Mouse (Mus musculus): Measurements from ENCODE around the gene Cdc25a.

Cdc25a gene

DNA sequence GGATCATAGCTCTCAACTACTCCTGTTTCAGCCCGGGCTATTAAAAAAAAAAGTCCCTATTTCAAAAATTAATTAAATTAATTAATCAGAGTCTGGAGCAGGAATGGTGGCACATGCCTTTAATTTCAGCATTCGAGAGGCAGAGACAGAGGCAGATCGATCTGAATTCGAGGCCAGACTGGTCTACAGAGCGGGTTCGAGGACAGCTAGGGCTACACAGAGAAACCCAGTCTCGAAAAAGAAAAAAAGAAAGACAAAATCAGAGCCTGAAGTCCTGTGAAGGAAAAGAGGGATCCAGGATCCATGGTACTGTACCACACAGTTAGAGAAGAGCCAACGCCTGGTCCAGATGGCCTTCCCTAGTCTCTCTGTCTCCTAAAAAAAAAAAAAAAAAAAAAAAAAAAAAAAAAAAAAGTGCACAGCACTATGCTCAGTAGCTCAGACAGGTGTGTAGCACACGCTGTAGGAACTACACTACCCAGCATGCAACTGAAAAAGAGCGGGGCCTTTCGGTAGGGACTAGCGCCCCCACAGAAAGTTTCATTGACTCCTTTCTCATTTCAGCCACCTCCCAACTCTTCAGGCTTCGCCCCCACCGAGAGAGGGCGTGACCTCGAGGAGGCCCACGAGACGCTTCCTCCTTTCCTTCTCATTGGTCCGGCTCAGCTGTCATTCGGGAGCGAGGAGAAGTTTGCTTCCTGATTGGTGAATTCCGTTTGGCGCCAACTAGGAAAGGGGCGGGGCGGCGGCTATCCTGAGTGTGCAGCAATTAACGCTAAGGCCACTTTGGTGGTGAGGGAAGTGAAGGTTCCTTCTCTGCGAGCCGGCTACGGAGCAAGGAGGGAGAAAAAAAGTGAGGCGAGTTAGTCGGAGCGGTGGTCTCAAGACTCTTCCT is at the start of gene Cdc25a:
Gene Cdc25a (plus strand): TSS at position 783 of the 895 bp plus-strand sequence.
- DNase-seq, result peak; percentile 99

DNA sequence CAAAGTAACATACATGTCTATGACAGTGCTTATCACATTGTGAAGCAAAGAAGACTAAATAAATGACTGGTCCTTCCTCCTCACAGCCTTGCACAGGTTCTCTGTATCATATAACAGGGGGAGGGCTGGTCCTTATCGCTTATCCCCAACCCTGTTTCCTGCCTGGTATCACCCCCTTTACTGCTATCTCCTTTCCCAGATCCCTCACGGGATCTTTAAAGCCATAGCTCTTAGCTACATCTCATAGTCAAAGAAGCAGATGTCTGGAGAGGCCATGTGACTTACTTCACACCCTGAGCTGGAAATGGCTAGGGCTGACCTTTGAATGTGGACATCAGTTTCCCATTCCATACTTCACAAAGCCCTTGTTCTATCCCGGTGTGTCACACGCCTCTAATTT is 49.6 kb upstream of the Cdc25a start:
- no peak for DNase-seq

DNA sequence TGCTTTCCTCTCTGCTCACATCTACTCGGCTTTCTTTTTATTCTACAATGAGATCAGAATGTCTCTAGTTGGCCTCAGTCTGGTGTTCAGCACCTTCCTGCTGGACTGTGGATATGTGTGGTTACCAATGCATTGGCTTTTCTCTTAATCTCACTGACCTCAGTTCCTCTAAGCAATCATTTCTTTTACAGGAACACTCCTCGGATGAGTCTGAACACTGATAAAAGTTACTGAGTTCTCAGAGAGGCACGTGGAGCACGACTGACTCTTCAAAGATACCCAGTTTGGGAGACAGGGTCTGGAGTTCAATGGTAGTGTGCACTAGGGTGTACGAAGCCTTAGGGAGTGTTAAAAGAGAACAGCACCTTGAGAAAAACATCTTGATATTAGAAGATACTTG is 49.2 kb upstream of the Cdc25a start:
- no peak for DNase-seq

DNA sequence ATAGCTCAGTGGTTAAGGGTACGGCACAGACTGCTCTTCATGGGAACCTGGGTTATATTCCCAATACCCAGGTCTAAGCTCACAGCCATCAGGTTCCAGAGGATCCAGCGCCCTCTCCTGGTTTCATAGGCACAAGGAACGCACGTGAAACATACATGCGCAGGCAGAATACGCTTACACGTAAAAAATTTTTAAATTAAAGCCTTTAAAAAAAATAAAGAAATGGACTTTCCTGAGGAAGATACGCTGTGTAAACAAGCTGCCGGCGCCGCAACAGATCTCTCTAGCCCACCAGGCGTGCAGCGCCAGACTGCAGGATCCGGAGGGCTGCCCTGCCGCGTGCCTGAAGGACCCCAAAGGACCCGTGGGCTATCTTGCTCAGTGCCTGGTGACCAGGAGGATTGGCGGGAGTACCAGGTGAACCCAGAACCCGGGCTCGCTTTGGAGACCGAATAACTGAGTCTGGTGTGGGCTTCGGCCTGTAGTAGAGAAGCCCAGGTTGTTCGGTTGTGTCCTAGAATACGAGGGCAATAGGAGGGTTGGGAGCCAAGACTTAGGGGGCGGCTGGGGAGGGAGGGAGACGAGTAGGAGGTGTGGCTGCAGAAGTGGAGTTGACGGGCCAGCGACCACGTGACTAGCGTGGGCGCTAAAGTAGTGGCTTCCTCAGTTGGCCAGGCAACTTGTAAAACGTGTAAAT is 42.8 kb upstream of the Cdc25a start, which contains the start of gene Nme6:
Gene Nme6 (plus strand): TSS at position 359 of the 697 bp plus-strand sequence.
- peak; percentile 93 for DNase-seq

DNA sequence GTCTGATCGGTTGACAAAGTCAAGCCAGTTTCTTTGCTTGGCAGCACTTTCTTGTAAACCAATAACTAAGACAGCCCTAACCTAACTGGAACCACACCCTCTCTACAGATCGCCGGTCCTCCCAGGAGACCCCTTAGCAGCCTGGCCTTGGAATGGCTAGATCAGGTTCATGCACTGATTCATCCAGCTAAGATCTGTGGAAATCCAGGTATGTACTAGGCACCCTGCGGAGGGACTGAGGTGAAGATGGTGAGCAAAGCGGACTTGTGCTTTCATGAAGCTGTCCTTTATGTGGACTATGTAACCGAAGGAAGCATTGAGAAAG is 42.3 kb upstream of the Cdc25a start:
- no peak for DNase-seq

DNA sequence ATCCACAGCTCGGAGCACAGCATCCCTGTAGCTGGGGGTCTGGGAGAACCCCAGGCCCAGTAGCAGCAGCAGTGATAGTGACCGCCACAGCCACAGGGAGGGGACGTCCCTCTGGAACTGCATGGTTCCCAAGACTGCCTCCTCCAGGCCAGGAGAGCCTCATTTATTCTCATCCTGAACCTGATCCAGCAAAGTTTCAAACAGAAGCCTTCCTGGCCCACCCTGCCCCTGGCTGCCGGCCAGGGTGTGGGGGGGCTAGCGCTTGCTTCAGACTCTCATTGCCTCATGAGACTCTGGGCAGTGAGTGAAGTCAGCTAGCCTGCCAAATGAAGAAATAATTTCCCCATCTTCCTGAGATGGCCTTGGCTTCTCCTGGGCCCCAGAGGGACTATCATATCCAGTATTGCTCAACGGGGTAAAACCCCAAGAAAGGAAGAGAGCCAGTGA is 26.0 kb upstream of the Cdc25a start, which contains the start of gene Camp:
Gene Camp (minus strand): TSS at position 306 of the 447 bp plus-strand sequence.
- DNase-seq, result no peak

DNA sequence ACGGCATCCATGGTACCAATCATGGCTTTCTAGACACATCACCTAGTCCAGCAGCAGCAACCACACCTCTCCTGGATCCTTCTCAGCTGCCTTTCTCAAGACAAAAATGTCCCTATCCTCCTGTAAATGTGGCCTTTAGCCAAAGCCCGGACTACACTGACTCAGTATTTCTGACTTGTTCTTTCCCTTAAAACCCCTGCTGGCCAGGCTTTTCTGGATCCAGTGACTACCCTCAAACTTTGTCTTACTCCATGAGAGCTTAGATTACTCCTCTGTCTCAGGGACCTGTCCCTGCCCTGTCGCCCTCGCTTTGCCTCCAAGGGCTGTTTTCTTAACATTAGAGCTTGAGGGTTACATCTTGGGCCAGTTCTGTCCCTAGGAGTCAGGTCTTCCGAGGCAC is 25.3 kb upstream of the Cdc25a start:
- no peak for DNase-seq

DNA sequence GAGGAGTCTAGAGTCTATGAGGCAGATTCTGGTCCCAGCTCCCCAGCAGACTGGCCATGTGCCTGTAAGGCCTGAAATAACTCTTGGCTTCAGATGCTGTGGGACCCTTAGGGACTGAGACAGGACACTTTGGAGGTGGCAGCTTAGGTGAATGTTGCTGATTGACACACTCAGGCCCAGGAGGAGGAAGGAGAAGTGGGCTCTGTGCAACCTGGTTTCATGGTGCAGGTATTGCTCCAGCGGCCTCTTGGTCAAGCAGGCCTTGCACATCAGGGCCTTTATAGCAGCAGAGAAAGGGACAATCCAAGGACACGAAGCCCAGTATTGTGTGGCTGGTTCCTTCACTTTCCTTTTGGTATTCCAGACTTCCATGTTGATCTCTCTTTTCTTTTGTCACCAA is 21.0 kb upstream of the Cdc25a start:
- no peak for DNase-seq

DNA sequence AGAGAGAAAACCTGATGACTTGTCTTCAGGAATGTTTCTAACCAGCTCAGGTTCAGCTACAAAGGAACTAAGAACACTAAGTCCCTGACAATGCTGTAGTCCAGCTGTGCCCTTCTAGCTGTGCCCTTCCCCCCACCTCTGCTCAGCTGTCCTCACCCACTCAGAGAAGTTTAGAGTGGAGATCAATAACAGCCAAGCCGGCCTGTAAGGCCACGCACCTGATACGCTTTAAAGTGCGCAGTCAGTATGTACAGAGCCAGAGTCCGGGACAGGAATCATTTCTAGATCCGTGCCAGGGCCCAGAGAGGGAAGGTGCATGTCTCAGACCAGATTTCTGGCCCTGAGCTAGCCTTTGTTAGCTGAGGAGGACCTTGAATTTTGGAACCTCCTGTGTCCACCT is 19.4 kb upstream of the Cdc25a start:
- DNase-seq, result no peak

DNA sequence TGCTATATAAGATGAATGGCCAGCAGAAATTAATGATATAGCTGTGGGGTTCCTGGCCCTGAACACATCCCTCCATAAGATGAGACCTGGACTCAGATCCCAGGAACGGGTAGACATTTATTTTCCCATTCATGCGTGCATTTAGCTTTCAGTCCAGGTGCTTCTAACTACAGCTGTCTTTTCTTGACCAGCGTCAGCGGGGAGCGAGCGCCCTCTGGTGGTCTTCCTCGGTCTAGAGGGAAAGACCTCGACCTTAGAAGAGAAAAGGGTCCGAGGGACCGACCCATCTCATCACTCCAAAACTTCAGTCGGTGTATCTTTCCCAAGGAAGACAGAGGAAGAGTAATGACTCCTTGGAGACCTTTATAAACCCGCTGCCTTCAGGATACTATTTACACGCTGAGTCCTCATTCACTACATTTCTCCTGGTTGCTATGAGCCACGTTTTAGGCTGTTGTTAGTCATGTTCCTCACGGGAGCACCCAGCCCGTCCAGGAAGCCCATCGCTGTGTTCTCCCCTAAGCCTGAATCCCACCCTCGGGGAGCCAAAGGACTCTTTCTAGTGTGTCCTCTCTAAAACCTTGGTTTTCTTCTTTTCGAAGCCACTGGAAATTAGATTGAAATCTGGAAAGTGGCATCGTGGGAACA is 12.9 kb upstream of the Cdc25a start:
- peak; percentile 81 for DNase-seq

DNA sequence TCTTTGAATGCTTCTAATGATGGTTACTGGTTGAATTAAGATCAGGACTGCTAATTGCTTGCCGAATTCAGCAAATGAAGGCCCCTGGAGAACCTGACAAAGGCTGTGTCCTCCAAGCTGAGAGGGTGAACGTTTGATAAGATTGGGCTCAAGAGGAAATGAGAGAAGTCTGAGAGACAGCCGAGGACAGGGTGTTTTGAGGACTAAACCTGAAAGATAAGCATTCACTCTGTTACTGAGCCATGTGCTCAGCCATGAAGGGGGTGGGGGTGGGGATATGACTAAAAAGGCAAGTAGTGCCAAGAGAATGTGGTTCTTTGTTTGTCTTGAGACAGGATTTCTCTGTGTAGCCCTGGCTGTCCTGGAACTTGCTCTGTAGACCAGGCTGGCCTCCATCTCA is 12.3 kb upstream of the Cdc25a start:
- peak; percentile 33 for DNase-seq

DNA sequence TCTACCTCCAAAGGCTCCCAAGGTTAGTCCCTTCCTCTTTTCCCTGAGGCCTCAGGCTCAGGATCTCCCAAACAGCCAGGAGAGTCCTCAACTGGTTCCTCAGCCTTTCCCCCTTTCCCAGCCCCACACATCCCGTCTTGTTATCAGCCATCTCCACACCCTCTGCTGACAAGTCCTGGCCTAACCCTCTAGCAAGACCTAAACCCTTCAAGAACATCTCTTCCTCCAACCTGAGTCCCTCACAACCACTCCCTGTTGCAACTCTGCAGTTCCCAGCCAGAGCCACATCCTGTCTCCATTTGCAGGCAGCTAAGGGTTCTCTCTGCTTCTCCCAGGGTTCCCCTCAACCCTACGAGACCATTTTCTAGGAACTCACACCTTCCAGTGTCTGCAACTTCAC is 9.2 kb upstream of the Cdc25a start:
- no peak for DNase-seq

DNA sequence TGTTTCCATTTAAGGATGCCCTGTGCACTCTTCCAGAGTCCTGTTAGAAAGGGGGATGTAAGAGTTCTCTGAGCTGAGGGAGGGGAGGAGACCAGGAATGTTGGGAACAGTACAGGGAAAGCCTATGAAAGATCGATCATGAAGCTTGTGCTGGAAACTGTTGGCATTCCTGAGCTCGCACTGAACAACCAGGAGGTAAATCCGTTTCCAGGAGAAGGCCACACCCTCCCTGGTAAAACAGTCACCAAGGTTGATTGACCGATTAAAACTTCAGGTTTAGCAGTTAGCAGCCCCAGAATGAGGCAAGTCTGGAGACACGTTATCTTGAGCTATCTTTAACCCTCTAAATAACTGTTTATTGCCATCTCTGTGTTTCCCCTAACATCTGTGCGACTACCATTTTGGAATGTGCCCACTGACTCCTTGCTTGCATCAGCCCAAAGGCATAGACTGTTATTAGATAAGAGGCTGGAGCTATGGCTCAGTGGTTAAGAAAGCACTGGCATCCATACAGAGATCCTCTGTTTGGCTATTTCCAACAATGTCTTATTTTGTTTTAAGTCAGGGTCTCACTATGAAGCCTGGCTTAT is 4.3 kb upstream of the Cdc25a start:
- no peak for DNase-seq

DNA sequence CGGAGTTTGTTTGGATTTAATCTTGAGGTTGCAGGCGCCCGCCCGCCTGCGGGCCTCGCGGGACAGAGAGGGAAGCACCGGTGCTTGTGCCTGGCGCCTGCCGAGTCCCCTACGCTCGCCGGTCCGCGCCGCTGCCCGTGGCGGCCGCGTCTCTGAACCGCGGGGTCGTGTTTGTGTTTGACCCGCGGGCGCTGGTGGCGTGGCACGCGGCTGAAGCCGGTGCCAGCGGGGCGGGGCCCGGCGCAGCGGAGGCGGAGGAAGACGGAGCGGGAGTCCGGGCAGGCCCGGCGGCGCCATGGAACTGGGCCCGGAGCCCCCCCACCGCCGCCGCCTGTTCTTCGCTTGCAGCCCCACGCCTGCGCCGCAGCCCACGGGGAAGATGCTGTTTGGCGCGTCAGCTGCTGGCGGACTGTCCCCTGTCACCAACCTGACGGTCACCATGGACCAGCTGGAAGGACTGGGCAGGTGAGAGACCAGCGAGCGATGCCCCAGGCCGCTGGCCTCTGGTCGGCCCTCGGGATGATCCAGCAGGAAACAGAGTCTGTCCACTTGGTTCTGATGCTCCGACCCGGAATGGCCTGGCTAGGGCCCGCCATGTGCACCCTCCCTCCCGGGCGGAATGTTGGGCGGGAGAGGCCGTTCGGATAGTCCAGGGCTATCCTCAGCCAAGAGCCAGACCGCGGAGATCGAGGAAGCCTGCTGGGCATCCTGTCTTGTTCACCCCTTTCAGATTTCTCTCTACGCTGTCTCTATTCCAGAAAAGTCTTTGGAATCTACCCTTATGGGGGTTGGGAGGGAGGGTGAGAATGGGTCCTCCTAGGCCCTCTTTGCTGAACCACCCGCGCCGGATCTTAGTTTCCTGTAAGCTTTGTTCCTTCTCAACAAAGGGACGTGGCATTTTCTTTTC is 569 bp downstream of the Cdc25a start:
- DNase-seq, result no peak

DNA sequence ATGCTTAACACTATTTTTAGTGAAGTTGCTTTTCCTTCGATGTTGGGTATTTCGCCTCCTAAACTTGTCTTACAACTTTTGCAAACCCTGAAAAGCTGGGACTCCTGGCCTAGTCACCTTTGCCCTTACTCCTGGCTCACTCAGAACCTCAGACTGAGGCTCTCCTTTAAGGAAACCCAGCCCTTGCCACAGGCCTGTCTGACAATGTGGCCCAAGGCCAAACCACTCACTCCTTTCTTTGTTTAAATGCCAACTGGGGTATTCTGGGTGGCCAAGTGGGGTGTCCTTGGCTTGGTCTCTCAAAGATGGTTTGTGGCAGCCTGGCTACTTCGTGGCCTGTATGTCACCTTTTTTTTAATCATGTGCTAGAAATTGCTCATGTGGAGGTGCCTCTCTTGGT is 1.4 kb downstream of the Cdc25a start:
- DNase-seq, result peak; percentile 12

DNA sequence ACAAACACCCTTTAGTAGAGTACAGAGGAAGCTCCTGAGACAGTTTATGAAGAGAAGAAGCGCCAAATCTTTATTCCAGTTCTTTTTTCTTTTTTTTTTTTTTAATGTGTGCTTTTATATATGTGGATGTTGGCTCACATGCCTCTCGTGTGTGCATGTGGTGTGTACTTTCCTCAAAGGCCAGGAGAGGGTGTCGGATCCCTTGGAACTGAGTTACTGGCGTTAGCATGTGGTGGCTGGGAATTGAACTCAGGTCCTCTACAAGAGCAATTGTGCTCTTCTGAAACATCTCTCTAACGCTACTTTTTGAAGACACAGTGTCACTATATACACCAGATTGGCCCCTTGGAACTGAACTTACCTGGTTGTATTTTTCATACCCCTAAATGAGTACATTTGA is 2.3 kb downstream of the Cdc25a start:
- no peak for DNase-seq

DNA sequence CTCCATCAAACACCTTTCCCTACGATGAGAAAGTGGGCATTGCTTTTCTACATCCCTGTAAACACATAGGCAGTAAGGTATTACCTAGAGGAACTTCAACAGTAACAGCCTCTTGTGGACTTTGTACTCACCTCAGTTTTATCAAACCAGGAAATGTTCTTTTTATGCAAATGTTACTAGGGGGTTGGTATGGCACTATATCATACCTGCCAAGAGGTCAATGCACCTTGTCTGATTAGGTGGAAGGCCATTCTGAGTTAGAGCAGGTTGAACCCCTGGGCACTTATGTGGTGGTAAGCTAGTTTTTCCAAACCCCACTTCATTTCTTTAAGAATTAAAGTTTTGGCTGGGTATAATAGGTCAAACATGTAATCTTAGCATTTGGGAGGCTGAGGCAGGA is 3.9 kb downstream of the Cdc25a start:
- no peak for DNase-seq

DNA sequence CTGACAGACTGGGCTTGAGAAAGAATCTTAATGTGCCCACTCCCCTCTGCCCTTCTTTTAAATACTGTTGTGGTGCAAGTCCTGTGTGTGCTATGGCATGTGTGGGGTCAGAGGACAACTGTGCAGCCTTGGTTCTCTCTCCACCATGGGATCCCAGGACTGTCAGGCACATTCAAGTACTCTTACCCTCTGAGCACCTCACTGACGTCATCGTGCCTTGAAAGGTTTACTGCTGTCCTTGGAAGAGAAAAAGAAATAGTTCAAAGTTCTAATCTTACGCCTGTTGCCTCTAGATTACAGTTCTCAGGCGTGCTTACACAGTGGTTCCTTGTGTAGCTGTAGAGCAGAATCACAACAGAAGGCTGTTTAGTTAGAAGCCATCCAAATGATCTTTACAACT is 10.9 kb downstream of the Cdc25a start:
- DNase-seq, result no peak

DNA sequence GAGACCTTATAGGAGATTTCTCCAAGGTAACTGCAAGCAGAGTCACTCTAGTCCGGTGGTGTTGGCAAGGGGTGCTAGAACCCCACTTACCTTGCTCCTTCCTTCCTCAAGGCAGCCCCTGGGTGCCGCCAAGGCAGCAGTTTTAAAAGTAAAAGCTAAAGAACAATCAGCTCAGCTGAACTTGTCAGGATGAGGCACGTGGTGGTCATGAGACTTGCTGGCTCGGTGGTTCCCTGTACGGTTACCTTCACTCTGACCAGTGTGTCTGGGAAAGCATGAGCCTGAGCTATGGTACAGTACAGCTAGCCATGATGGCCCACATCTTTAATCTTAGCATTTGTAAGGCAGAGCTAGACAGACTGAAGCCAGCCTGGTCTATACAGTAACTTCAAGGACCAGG is 11.9 kb downstream of the Cdc25a start:
- no peak for DNase-seq

DNA sequence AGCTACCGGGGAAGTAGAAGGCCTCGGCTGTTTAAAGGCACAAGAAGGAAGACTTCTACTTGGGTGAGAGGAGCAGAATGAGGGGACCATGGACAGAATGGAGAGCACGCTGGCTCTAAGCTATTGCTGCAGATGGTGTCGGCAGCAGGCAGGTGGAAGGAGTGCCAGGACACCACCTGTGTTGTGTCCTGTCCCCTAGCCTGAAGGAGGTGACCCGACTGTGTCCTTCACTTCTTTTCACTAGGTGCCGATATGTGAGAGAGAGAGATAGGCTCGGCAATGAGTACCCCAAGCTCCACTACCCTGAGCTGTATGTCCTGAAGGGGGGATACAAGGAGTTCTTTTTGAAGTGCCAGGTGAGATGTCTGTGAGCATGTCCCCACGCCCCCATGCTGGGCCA is 16.1 kb downstream of the Cdc25a start:
- no peak for DNase-seq

DNA sequence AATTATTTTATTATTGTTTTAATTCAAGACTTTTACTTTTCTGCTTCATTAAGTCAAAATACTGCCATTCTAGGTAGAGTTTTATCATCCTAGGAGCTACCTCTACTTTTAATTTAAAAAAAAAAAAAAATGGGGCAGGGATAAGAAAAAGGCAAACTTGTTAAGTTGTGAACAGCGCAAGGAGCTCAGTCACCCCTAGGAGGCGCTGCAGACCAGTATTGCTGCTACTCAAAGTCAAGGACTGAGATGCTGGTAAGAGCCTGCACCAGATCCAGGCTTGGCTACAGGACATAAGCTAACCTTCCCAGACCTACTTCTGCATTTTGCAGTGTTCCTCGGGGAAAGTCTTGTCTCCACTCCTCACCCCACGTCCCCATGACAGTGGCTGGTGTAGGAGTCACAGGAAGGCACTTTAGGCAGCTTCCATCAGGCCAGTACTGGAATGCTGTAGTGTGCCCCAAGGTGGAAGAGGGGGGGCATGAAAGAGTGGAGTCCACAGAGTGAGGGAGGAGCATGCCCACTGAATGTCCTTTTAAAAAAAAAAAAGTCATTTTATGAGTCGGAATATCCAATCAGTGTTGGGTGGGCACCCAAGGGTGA is 17.4 kb downstream of the Cdc25a start:
- peak; percentile 78 for DNase-seq
